Mouse (Mus musculus): ENCODE measurements around the gene Lrrc4c. TPM values are rescaled to one million over a fixed set of nuclear protein-coding genes. Genes with fewer than 3 reads are reported as not detected.

Gene Lrrc4c
- total RNA-seq, 2 experiments from 2014 or later = 50.8 to 62.0 TPM

DNA sequence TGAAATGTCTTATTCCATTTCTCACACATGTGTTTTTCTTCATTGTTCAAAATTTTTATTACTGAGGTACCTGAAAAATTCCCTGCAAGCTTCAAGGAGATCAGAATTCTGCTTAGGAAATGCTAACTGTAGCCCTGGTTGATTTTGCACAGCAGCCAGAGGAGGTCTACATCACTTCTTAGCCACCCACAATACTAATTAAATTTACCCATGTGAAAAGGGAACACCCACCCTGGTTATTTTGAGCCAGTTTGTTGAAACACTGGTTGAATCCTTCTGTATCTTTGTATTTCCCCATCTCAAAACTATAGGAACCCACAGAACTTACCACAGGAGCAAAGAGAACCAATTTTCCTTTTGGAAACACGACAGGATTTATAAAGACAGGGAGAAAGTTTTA, 191.0 kb downstream of the Lrrc4c start:
- DNase-seq (ENCODE audit: low spot score in 2 of 2) = no peak

DNA sequence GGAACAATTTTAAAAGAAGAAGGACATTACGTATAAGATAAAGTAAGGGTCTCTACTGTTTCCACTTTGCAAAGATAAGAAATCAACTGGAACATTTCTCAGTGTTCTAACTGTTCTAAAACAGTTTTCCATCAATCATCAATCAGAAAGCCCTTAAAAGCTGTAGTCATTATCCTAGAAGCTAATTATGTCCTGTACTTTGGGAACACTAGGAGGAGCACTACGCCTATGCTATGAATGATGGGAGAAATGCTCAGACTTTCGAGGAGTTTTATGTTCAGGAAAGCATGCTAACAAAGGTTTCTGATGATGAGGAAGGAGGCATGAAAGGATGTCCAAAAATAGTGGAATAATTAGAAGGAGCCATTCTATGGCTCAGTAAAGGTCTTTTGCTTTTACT, 219.5 kb downstream of the Lrrc4c start:
- DNase-seq (ENCODE audit: low spot score in 2 of 2) = no peak

DNA sequence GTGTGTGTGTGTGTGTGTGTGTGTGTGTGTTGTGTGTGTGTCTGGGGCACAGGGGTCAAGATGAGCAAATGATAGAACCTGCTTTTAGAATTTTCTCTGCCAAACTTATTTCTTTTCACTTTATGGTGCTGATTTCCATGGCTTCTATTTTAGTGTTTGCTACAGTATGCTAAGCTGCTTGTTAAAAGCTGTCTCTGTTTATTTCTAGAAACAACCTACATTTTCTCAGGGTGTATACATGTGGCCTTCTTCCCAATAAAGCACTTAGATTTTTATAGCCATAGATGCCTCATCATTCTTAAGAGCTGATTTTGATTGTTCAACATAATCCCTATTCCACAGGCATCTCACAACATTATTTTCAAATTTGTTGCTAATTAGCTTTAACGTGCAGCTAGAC, 229.2 kb downstream of the Lrrc4c start:
- DNase-seq (ENCODE audit: low spot score in 2 of 2) = no peak

DNA sequence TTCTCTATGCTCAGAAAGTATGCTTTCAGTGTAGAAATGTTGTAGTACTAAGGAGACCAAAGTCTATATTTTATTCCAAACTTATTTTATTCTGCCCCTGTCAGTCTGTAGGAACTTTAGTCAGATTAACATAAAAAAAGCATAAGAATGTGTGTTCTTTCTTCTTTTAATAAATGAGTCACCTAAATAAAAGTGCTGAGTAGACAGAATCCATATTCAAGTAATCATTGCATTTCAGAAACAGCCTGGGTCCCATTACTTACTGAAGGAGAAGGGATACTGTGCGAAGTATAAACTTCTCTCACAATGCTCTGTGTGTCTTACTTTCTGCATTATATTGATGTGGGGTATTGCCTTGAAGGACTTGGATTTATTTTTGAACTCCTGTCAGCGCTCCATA, 255.8 kb downstream of the Lrrc4c start:
- no peak for DNase-seq (ENCODE audit: low spot score in 2 of 2)

DNA sequence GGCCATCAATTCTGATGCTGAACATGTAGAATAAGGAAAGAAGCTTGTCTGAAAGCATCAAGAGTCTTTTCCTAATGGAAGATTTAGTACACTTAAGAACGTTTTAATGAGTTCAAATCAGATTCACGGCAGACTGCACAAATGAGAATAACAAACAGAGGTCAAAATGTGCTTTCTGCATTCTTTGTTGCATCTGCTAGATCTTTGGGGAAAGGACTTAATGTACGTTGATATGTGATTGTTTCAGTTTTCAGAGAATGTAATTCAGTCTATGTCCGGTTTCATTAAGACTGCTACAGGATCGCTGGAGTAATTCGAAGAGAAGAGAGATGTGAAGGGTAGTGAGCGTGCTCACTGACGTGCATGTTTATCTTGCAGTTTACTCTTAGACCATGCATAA, 259.7 kb downstream of the Lrrc4c start:
- DNase-seq (ENCODE audit: low spot score in 2 of 2) = no peak

DNA sequence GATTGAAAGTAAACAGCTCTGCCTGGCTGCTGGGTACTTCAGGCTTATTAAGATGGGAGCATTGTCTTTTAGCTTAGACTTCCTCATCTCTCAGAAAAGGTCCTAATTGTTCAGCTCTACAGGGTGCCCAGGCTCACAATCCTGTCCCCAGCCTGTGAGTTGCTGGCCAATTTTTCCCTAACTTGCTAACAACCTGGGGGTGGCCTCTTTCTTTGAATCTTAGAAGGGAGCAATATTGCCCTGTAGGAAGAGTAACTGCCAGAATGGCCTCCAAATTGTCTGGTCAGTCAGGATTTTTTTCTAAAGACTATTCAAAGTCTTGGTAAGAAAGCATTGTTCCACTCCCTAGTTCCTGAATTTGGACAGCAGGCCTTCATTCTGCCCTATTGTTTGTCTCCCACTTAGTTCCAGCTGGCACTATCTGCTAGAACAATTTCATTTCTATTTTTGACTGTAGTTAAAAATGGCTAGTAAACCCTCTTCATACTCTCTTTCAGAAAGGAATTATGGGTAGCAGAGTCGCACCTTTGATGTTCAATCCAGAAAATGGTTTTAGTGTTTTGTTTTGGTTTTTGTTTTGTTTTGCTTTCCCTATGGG, 262.3 kb downstream of the Lrrc4c start:
- DNase-seq (ENCODE audit: low spot score in 2 of 2) = no peak

DNA sequence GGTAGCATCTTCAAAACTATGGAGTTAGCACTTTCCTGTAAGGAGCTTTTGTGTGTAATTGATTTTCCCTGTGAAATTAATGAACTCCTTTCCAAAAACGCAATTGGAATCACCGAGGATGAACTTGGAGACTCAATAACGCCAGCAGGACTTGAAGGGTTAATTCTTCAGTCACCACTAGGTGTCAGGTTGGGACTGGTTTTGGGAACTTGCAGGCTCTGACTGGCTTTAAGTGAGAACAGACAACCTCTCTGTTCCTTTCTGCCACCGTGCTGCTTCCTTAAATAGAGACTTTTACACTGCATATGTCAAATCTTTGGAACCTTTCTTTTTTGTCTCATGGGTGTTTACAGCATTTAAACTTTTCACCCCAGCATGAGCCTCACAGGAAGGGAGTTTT, 267.7 kb downstream of the Lrrc4c start:
- peak; percentile 70 to 91 for DNase-seq (ENCODE audit: low spot score in 2 of 2)

DNA sequence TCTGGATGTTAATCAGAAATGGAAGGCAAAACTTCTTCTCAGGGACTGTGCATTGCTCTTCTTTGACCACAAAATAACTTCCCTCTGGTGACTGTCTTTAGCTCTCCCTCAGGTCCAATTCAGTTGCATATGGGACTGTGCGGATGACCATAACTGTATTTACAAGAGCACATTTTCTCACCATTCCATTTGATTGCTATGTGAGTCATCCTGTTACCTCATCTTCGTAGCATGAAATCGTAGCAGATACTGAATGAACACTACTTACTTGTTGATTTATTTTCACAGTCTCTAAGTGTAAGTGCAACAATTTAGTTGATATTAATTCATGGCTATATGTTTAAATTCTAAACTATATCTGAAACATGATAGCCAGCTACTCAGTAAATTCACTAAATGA, 286.8 kb downstream of the Lrrc4c start:
- DNase-seq (ENCODE audit: low spot score in 2 of 2) = no peak

DNA sequence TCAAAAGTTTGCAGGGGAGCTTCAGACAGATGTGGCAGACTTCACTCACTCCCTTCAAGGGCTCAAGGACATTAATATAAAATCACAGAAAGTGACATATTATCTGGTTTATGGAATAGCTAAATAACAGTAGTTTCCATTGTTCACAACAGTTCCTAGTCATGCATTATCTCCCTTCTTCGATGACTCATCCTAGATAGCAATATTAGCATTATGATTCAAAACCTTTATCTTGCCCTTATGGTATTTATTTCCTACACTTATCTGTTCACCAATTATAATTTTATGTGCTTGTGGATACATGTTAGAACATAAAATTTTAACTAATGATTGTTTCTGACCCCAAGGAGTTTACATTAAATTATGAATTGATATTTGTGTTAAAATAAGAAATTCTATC, 296.2 kb downstream of the Lrrc4c start:
- DNase-seq (ENCODE audit: low spot score in 2 of 2) = no peak

DNA sequence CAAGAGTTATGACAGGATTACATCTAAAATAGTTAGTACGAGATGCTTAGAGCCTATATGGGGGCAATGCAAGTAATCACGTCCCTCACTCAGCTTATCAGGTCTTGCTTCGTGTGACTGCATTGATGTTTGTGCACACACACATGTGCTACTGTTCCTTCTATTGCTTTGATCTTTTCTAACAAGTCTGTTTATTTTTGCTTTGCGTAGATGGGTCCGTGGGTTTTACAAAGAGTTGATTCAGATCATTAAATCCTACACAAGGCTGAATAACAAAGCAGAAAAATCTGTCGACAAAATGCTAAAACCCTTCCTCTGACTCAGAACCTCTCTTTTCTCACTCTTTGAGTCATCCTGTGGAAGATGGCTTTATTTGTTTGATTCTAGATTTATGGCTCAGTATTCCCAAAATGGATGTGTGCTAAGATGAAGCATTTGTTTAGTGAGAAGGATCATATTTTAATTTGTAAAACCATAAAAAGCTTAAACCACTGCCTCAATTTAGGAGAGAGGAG, 300.8 kb downstream of the Lrrc4c start:
- peak in 1 of 2 experiments; percentile 38 for DNase-seq (ENCODE audit: low spot score in 2 of 2)

DNA sequence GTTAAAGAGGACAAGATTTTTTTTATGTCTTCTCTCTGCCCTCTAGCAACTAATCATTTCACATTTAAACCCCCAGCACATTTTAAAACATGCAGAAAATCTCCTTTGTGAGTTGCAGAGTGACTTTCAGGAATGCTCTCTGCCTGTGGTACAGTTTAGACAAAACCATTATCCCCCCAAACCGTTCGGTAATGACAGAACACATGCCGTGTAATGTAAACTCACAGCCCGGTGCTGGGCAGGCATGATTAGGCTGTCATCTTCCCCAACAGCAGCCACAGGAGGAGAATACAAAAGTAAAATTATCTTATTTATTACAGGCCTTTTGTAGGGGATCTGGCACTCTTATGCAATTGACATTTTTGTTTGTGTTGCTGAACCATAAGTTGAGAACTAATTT, 349.1 kb downstream of the Lrrc4c start:
- no peak for DNase-seq (ENCODE audit: low spot score in 2 of 2)

DNA sequence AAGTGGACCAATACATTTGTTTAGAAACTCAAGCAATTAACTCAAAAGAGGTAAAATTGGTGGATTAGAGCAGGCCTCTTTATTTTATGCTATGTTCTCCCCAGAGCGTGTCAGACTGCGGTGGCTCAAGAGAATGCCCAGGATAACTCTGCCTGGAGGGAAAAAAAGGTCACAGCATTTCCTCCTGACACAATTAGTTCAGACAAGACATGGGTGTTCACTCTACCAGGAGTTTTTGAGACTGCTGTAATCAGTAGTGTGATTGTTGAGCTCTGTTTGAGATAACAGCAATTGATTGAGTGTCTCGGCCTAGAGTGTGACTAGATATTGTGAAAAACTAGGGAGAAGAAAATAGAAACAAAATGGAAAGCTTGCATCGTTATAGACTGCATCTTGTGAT, 363.8 kb downstream of the Lrrc4c start:
- DNase-seq (ENCODE audit: low spot score in 2 of 2) = no peak

DNA sequence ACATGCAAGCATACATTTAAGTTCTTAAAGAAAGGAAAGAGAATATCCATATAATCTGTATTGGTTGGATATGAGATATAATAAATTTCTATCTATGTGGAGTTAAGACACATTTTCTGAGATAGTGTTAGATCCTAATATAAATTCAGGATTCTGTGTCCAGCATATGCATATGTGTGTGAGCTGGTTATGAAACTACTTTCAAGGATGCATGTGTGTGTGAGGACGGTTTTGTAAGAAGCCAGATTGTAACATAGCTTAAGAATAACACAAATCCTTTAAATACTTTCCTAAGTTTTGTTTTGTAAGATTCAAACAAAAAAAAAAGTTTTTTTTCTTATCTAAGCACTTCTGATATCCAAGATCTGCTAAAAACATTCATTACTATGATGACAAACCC, 367.4 kb downstream of the Lrrc4c start:
- DNase-seq (ENCODE audit: low spot score in 2 of 2) = no peak

DNA sequence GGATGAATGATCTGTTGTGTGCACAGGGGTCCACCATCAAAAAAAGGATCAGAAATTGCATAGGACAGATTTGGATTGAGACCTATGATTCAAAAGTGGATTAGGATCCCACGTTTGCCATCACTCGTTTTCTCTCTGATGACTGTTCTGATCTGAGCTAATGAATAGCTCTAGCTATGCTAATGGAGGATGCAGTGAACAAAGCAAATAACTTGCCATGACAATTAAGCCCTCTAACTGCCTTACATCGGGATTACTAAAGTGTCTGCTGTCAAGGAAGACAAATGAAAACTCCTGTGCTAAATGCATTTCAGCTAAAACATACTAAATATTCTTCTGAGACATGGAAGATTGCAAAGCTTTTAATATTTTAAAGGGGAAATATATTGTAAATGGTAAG, 387.0 kb downstream of the Lrrc4c start:
- DNase-seq (ENCODE audit: low spot score in 2 of 2) = no peak

DNA sequence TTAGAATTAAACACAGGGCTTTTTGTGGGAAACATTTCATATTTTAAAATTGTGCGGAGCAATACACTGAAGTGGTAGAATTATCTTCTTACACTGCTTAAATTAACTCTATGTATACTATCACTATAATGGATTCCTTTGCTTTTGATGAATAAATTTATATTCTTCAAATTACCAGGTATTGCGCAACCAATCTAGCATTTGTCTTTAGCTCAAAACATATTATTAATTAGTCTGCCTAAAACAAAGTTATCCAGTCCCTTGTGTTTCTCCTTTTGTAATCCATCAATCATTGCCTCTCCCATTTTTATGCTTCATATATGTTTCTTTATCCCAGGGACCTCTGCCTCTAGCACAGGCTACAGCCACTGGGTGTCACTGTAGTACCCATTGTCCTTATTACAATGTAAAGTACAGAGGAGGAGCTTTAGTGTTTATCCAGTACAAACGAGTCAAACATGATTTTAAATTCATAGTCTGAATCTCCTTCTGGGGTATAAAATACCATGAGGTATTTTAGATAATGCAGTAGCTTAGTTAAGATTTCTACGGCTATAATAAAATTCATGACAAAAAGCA, 389.9 kb downstream of the Lrrc4c start:
- DNase-seq (ENCODE audit: low spot score in 2 of 2) = no peak

DNA sequence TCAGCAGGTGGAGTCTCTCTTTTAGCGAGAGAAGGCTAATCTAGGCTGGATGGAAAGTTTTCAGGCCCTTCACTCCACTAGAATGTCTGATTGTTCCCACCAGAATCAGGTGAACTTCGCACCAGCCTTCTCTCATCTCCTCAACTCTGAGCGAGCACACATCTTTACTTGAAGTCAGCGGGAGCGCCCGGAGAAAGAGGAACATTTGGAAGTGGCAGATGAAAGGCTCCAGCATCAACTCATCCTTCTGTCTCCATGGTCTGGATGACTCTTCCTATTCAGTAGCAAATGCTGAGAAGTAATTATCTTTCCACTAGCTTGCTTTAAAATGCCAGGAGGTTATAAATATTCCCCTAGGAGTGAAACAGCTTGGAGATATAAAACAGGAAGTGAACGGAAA, 396.6 kb downstream of the Lrrc4c start:
- peak; percentile 11 to 39 for DNase-seq (ENCODE audit: low spot score in 2 of 2)

DNA sequence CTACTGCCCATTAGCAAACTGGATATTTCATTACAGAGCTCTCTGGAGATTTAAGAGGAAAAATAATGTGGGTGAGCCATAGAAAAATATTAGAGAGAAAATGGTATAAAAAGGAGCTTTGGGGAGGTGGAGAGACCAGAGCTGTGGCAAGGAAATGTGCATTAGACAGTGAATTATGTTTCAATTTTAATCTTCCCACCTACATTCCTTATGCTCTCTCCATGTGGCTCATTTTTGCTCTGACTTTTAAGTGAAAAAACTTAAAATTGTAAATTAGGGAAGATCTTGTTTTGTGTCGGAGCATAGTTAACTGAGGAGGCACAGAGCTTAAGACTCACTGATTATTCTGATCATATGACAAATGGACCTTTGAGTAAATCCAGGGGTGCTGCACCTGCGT, 399.4 kb downstream of the Lrrc4c start:
- DNase-seq (ENCODE audit: low spot score in 2 of 2) = peak in 1 of 2 experiments; percentile 62

DNA sequence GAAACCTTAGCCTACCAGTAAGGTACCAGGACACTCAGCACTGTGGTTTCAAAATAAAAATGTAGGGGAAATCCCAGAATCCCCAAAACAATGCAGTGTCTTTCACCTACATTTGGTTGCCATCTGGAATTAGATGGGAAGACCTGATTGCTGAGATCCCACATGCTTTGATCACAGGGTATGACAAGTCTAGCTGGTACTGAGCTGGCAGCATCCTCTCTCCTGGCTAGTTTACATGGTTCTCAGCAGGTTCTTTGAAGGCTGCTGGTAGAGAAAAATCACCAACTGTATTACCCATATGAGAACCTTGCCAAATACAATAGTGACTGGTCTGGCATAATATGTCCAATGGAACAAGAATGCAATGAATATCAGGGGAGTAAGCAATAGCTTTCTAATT, 405.4 kb downstream of the Lrrc4c start:
- DNase-seq (ENCODE audit: low spot score in 2 of 2) = no peak

DNA sequence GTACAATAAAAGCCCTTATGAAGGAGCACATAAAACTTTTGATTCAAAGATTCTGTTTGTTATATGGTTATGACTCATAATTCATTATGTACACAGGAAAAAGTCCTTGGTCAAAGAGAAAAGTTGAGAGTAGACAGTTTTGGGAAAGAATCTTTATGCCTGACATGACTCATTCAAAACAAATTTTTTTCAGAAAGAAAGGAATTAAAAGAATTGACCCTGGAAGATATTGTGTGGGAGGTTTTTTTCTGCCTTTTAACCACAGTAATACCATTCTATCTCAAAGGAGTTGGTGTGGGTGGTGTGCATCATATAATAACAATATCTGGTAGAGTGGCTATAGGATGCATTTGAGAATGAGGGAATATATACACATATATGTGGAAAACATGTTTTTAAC, 418.1 kb downstream of the Lrrc4c start:
- DNase-seq (ENCODE audit: low spot score in 2 of 2) = no peak

DNA sequence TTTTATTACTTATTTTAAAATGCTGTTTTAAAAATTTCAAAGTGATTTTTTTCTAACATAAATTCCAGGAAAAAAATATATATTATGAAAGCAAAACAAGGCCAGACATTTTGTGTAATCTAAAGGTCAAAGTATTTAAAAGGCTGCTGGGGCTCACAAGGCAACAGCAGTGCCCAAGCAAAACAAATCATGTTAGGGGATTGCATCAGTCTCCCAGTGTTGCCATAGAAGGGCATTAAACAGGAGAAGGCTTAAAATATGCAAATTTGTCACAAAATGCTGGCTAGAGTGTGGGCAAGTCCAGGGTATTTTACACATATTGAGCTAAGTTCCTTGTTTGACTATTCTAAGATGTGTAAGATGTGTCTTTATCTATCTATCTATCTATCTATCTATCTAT, 437.1 kb downstream of the Lrrc4c start:
- no peak for DNase-seq (ENCODE audit: low spot score in 2 of 2)

DNA sequence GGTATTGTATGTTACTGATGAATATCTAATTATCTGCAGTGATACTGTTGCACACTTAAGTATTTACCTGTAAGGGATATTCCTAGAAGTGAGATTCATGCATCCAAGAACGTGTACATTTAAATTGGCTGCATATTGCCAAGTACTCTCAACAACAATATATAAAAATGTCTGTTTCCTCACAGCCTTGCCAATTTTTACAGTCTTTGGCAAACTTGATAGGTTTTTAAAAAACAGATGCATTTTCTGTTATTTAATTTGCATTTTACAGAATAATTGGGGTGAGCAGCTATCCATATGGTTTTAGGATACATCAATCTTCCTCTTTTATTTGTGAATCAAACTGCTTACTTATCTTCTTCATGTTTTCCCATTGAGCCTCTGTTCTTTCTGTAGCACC, 439.7 kb downstream of the Lrrc4c start:
- DNase-seq (ENCODE audit: low spot score in 2 of 2) = no peak

DNA sequence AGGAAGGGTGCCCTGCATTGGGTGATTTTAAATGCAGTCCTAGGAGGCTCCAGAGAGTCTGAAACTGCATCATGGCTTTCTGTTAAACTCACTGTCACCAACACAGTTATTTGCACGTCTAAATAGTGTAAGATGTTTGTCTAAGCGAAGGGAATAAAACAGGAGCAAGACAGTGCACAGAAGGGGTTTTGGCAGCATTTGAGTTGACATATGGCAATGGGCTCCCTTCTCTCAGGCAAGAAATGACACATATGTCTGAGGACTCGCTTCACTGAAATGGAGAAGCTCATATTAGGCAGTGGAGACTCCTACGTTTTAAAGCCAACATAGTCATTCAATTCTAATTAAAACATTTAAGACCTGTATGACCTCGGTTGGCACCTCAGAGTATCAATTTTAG, 445.6 kb downstream of the Lrrc4c start:
- peak; percentile 7 to 33 for DNase-seq (ENCODE audit: low spot score in 2 of 2)

DNA sequence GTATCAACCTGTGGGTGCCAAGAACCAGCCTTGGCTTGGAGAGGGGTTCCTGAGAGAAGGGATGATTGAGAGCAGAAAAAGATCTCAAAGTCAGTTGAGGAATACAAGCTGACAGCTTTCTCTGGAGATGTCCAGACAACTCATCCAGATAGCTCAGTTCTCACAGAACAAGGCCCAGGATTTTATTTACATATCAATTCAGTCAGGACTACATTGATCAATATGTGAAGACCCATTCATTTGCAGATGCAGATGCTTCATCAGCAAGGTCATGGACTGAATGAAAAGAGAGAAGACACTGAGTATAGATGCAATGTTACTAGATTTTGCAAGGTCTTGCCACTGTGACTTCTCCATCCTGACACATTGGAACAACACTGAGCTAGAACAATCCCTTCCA, 457.4 kb downstream of the Lrrc4c start:
- DNase-seq (ENCODE audit: low spot score in 2 of 2) = no peak

All from layer of hippocampus, postnatal 14 days (tissue).